Mouse (Mus musculus): Measurements from ENCODE around the gene Slc44a4. TPM values are rescaled to one million over a fixed set of nuclear protein-coding genes. Genes with fewer than 3 reads are reported as not detected.
A peak's percentile ranks its signal among the peaks of the same experiment; 100 is the strongest.

Slc44a4 gene
- total and polyA plus RNA-seq, 2 experiments from 2014 or later, result 0.18 TPM; not detected in 1

DNA sequence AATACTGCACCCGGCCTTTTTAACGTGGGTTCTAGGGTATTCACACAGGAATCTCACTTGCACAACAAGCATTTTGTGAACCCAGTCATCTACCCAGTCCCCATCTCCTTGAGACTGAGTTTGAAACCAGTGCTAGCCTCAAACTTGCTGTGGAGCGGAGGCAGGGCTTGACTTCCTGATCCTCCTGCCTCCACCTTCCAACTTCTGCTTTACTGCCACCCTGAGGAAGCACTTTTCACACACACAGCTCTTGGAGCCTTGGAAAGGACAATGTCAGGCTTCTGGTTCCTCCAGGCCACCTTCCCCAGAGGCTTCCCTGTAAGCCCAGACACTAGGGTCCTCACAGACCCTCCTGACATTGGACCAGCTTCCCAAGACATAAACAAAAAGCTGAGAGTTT, 30.9 kb upstream of the Slc44a4 start:
- no peaks in the 10 kb centered on the region for H3K9me3 ChIP-seq (ENCODE audit: low read length)
- no peak overlapping the region for H3K27ac ChIP-seq
- no peak overlapping the region for H3K4me3 ChIP-seq (ENCODE audit: low read length)
- no peaks in the 10 kb centered on the region for H3K4me1 ChIP-seq (ENCODE audit: insufficient read depth, low read length)
- 62% methylated on average over 3 of the region's 3 CpGs for WGBS
- H3K36me3 ChIP-seq (ENCODE audit: insufficient read depth, low read length), result no peaks in the 10 kb centered on the region
- no peak overlapping the region for H3K9ac ChIP-seq (replicated peaks; ENCODE audit: low read length)
- H3K27me3 ChIP-seq (ENCODE audit: insufficient read depth, low read length), result 0 out of 2 replicates have a peak, but pooled peaks cover 3% of the 10 kb centered on the region
- ATAC-seq (no peak), DNase-seq (ENCODE audit: low spot score) (no peak)
- H3K4me2 ChIP-seq (ENCODE audit: low read depth, low read length), result no peak overlapping the region
- no peak for TF ChIP-seq CTCF (IDR thresholded peaks at IDR 0.05; ENCODE audit: low read depth)

DNA sequence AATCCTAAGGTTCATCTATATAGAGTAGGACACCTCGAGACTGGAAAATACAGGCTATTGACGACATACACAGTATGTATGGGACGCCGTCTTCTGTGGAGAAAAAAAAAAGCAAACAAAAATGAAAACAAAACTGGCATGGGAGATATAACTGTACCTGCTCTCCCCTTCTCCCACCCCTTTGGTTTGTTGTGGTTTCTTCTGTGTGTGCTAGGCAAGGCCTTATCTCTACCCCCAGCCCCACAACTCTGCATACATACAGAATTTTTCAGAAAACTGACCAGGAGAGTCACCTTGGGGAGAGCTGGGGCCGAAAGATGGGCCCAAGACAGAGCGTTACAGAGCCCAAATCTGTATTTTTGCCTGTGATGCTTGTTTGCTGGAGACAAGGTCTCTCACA, 29.6 kb upstream of the Slc44a4 start:
- no peaks in the 10 kb centered on the region for H3K9me3 ChIP-seq (ENCODE audit: low read length)
- no peak for TF ChIP-seq CTCF (IDR thresholded peaks at IDR 0.05; ENCODE audit: low read depth)
- ATAC-seq (no peak), DNase-seq (ENCODE audit: low spot score) (no peak)
- H3K4me2 ChIP-seq (ENCODE audit: low read depth, low read length), result no peak overlapping the region
- no peak overlapping the region for H3K9ac ChIP-seq (replicated peaks; ENCODE audit: low read length)
- H3K4me3 ChIP-seq (ENCODE audit: low read length), result no peak overlapping the region
- WGBS, result 88% methylated on average over 6 of the region's 6 CpGs
- 0 out of 2 replicates have a peak, but pooled peaks cover 3% of the 10 kb centered on the region for H3K27me3 ChIP-seq (ENCODE audit: insufficient read depth, low read length)
- no peaks in the 10 kb centered on the region for H3K4me1 ChIP-seq (ENCODE audit: insufficient read depth, low read length)
- H3K27ac ChIP-seq, result no peak overlapping the region
- H3K36me3 ChIP-seq (ENCODE audit: insufficient read depth, low read length), result no peaks in the 10 kb centered on the region

- H3K27me3 ChIP-seq (ENCODE audit: insufficient read depth, low read length), result 0 out of 2 replicates have a peak, but pooled peaks cover 3% of the 10 kb centered on the region
- H3K27ac ChIP-seq, result no peak overlapping the region
- H3K4me2 ChIP-seq (ENCODE audit: low read depth, low read length), result no peak overlapping the region
- no peaks in the 10 kb centered on the region for H3K4me1 ChIP-seq (ENCODE audit: insufficient read depth, low read length)
- H3K36me3 ChIP-seq (ENCODE audit: insufficient read depth, low read length), result no peaks in the 10 kb centered on the region
- no peak overlapping the region for H3K4me3 ChIP-seq (ENCODE audit: low read length)
- DNase-seq (ENCODE audit: low spot score) (no peak), ATAC-seq (no peak)
- 91% methylated on average over 3 of the region's 3 CpGs for WGBS
- H3K9ac ChIP-seq (replicated peaks; ENCODE audit: low read length), result no peak overlapping the region
- TF ChIP-seq CTCF (IDR thresholded peaks at IDR 0.05; ENCODE audit: low read depth), result no peak
- no peaks in the 10 kb centered on the region for H3K9me3 ChIP-seq (ENCODE audit: low read length)
These were observed 28.7 kb upstream of the Slc44a4 start for GRCm38 (mm10) chr17:34885615-34886014.

DNA sequence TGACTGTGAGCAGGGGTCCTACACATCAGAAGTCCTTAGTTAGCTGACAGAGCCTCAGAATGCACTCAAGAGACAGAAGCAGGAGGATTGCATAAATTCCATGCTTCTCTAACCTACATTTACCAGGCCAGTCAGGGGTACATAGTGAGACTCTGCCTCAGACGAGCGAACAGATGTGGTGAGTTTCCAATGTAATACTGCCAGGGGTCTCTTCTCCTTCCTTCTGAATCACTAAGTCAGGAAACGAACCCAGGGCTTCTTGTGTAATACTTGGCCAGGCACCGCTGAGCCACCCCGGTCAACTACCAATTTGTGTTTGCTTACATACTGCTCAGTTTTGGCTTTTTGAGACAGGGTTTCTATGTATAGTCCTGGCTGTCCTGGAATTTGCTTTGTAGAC, 26.3 kb upstream of the Slc44a4 start:
- Histone ChIP-seq H3K27me3 (ENCODE audit: insufficient read depth, low read length) (no peaks in the 10 kb centered on the region), H3K4me3 (ENCODE audit: low read length) (no peak overlapping the region), H3K4me2 (ENCODE audit: low read depth, low read length) (no peak overlapping the region), H3K9ac (replicated peaks; ENCODE audit: low read length) (no peak overlapping the region), H3K36me3 (ENCODE audit: insufficient read depth, low read length) (no peaks in the 10 kb centered on the region), H3K4me1 (ENCODE audit: insufficient read depth, low read length) (no peaks in the 10 kb centered on the region), H3K27ac (no peak overlapping the region), H3K9me3 (ENCODE audit: low read length) (no peaks in the 10 kb centered on the region)
- WGBS, result 90% methylated on average over 5 of the region's 5 CpGs
- no peak for TF ChIP-seq CTCF (IDR thresholded peaks at IDR 0.05; ENCODE audit: low read depth)
- ATAC-seq (no peak), DNase-seq (ENCODE audit: low spot score) (no peak)

- ATAC-seq (no peak), DNase-seq (ENCODE audit: low spot score) (no peak)
- Histone ChIP-seq H3K4me2 (ENCODE audit: low read depth, low read length) (no peak overlapping the region), H3K9ac (replicated peaks; ENCODE audit: low read length) (no peak overlapping the region), H3K27me3 (ENCODE audit: insufficient read depth, low read length) (no peaks in the 10 kb centered on the region), H3K4me3 (ENCODE audit: low read length) (no peak overlapping the region), H3K9me3 (ENCODE audit: low read length) (no peaks in the 10 kb centered on the region), H3K4me1 (ENCODE audit: insufficient read depth, low read length) (0 out of 2 replicates have a peak, but pooled peaks cover 1% of the 10 kb centered on the region), H3K27ac (no peak overlapping the region), H3K36me3 (ENCODE audit: insufficient read depth, low read length) (no peaks in the 10 kb centered on the region)
- no peak for TF ChIP-seq CTCF (IDR thresholded peaks at IDR 0.05; ENCODE audit: low read depth)
- 92% methylated on average over 12 of the region's 12 CpGs for WGBS
These were observed 24.1 kb upstream of the Slc44a4 start for GRCm38 (mm10) chr17:34890074-34890743.

- H3K36me3 ChIP-seq (ENCODE audit: insufficient read depth, low read length), result no peaks in the 10 kb centered on the region; the same call in 1 of the 2 replicates
- no peak overlapping the region for H3K4me2 ChIP-seq (ENCODE audit: low read depth, low read length)
- peaks cover 13% of the 10 kb centered on the region; the same call in 1 of the 2 replicates for H3K4me1 ChIP-seq (ENCODE audit: insufficient read depth, low read length)
- no peaks in the 10 kb centered on the region for H3K27me3 ChIP-seq (ENCODE audit: insufficient read depth, low read length)
- no peak for ATAC-seq
- H3K27ac ChIP-seq, result no peak overlapping the region
- 99% methylated on average over 2 of the region's 2 CpGs for WGBS
- DNase-seq (ENCODE audit: low spot score), result no peak
- H3K9me3 ChIP-seq (ENCODE audit: low read length), result no peaks in the 10 kb centered on the region
- H3K4me3 ChIP-seq (ENCODE audit: low read length), result no peak overlapping the region
- no peak overlapping the region for H3K9ac ChIP-seq (replicated peaks; ENCODE audit: low read length)
- 0 out of 2 replicates have a peak, but pooled peaks have one; percentile 9 for TF ChIP-seq CTCF (IDR thresholded peaks at IDR 0.05; ENCODE audit: low read depth)
These were observed 22.9 kb upstream of the Slc44a4 start for GRCm38 (mm10) chr17:34891377-34891776.
